Mouse (Mus musculus) MEL (cell line): ENCODE measurements around the gene Cryba1.

Experiments used
- CTCF ChIP-seq, 3 experiments: IDR thresholded peaks in 2 of 3; conservative IDR thresholded peaks in 1 of 3; 2 replicates each; pipeline ENCODE4 v1.5.1; 2011 to 2012; ENCODE audit warnings: low read length in 3 of 3, low read depth in 2 of 3, mild to moderate bottlenecking in 2 of 3, improper control_type of control experiment in 1 of 3, inconsistent platforms in 1 of 3, mixed read lengths in 1 of 3, moderate library complexity in 1 of 3; ENCODE audit not compliant: control insufficient read depth in 1 of 3, insufficient read depth in 1 of 3, poor library complexity in 1 of 3, severe bottlenecking in 1 of 3
- EP300 ChIP-seq, 2 experiments: IDR thresholded peaks; 2 replicates each; pipeline ENCODE4 v1.6.1; 2011; ENCODE audit warnings: improper control_type of control experiment in 2 of 2, low read length in 2 of 2, low read depth in 1 of 2, mild to moderate bottlenecking in 1 of 2
- POLR2A ChIP-seq, 2 experiments: IDR thresholded peaks; 2 replicates each; pipeline ENCODE4 v1.6.1; 2011 to 2012; ENCODE audit warnings: low read length in 2 of 2, mild to moderate bottlenecking in 2 of 2, control low read depth in 1 of 2, improper control_type of control experiment in 1 of 2, low read depth in 1 of 2, moderate library complexity in 1 of 2; ENCODE audit not compliant: control insufficient read depth in 1 of 2, insufficient read depth in 1 of 2, poor library complexity in 1 of 2
- ZMIZ1 ChIP-seq: IDR thresholded peaks from 2 replicates; pipeline ENCODE4 v1.6.1; 2012; ENCODE audit warnings: low read depth, mild to moderate bottlenecking, inconsistent platforms, low read length, improper control_type of control experiment, moderate library complexity

- TF ChIP-seq ZMIZ1: no peak
- TF ChIP-seq CTCF (IDR thresholded peaks at IDR 0.05 in 2 of 3, conservative IDR thresholded peaks at IDR 0.05 in 1 of 3; ENCODE audit: control insufficient read depth in 1 of 3, insufficient read depth in 1 of 3, low read depth in 2 of 3, low read length in 3 of 3, poor library complexity in 1 of 3, severe bottlenecking in 1 of 3): no peak
- TF ChIP-seq POLR2A (IDR thresholded peaks at IDR 0.05; ENCODE audit: control insufficient read depth in 1 of 2, insufficient read depth in 1 of 2, low read depth in 1 of 2, low read length in 2 of 2, poor library complexity in 1 of 2): 0 out of 4 replicates have a peak, but pooled peaks of 1 of the 2 experiments have one; percentile 19
- no peak for TF ChIP-seq EP300 (IDR thresholded peaks at IDR 0.05; ENCODE audit: low read depth in 1 of 2, low read length in 2 of 2)
These were observed 11.3 kb downstream of the Cryba1 start for GRCm38 (mm10) chr11:77713736-77714135.
